Mouse (Mus musculus): Measurements from ENCODE around the gene Rcn1.
A peak's percentile ranks its signal among the peaks of the same experiment; 100 is the strongest.

The Rcn1 gene

GRCm38 (mm10) chr2:105399085-105399891 is at the start of gene Rcn1:
TSS of gene Rcn1 (minus strand) at chr2:105399319.
- DNase-seq (ENCODE audit: extremely low read depth, low read depth, low spot score), result no peak

GRCm38 (mm10) chr2:105444072-105444471 is 45.0 kb upstream of the Rcn1 start:
- DNase-seq (ENCODE audit: extremely low read depth, low read depth, low spot score), result no peak

- DNase-seq (ENCODE audit: extremely low read depth, low read depth, low spot score), result no peak
Observed at GRCm38 (mm10) chr2:105439022-105439421, 39.9 kb upstream of the Rcn1 start.

GRCm38 (mm10) chr2:105438525-105438924 is 39.4 kb upstream of the Rcn1 start:
- DNase-seq (ENCODE audit: extremely low read depth, low read depth, low spot score), result no peak

GRCm38 (mm10) chr2:105432927-105433326 is 33.8 kb upstream of the Rcn1 start:
- no peak for DNase-seq (ENCODE audit: extremely low read depth, low read depth, low spot score)

GRCm38 (mm10) chr2:105430373-105430772 is 31.3 kb upstream of the Rcn1 start:
- no peak for DNase-seq (ENCODE audit: extremely low read depth, low read depth, low spot score)

GRCm38 (mm10) chr2:105429899-105430298 is 30.8 kb upstream of the Rcn1 start:
- no peak for DNase-seq (ENCODE audit: extremely low read depth, low read depth, low spot score)

GRCm38 (mm10) chr2:105428467-105428866 is 29.3 kb upstream of the Rcn1 start:
- DNase-seq (ENCODE audit: extremely low read depth, low read depth, low spot score), result no peak

- DNase-seq (ENCODE audit: extremely low read depth, low read depth, low spot score), result no peak
Observed at GRCm38 (mm10) chr2:105428029-105428428, 28.9 kb upstream of the Rcn1 start.

GRCm38 (mm10) chr2:105427447-105427846 is 28.3 kb upstream of the Rcn1 start:
- DNase-seq (ENCODE audit: extremely low read depth, low read depth, low spot score), result no peak

GRCm38 (mm10) chr2:105418629-105419227 is 19.6 kb upstream of the Rcn1 start:
- DNase-seq (ENCODE audit: extremely low read depth, low read depth, low spot score), result no peak

- DNase-seq (ENCODE audit: extremely low read depth, low read depth, low spot score), result no peak
Observed at GRCm38 (mm10) chr2:105417663-105418062, 18.5 kb upstream of the Rcn1 start.

- no peak for DNase-seq (ENCODE audit: extremely low read depth, low read depth, low spot score)
Observed at GRCm38 (mm10) chr2:105416660-105417348, 17.7 kb upstream of the Rcn1 start.

GRCm38 (mm10) chr2:105416046-105416659 is 17.0 kb upstream of the Rcn1 start:
- no peak for DNase-seq (ENCODE audit: extremely low read depth, low read depth, low spot score)

GRCm38 (mm10) chr2:105414309-105414708 is 15.2 kb upstream of the Rcn1 start:
- no peak for DNase-seq (ENCODE audit: extremely low read depth, low read depth, low spot score)

GRCm38 (mm10) chr2:105409253-105409652 is 10.1 kb upstream of the Rcn1 start:
- DNase-seq (ENCODE audit: extremely low read depth, low read depth, low spot score), result no peak

- no peak for DNase-seq (ENCODE audit: extremely low read depth, low read depth, low spot score)
Observed at GRCm38 (mm10) chr2:105408511-105408910, 9.4 kb upstream of the Rcn1 start.

GRCm38 (mm10) chr2:105402180-105402579 is 3.1 kb upstream of the Rcn1 start:
- DNase-seq (ENCODE audit: extremely low read depth, low read depth, low spot score), result no peak

- DNase-seq (ENCODE audit: extremely low read depth, low read depth, low spot score), result no peak
Observed at GRCm38 (mm10) chr2:105400558-105400957, 1.4 kb upstream of the Rcn1 start.

- no peak for DNase-seq (ENCODE audit: extremely low read depth, low read depth, low spot score)
Observed at GRCm38 (mm10) chr2:105398636-105399084, 459 bp downstream of the Rcn1 start.

- peak; percentile 73 for DNase-seq (ENCODE audit: extremely low read depth, low read depth, low spot score)
Observed at GRCm38 (mm10) chr2:105397446-105398211, 1.5 kb downstream of the Rcn1 start.
